Mouse (Mus musculus): ENCODE measurements around the gene Clstn1. TPM values are rescaled to one million over a fixed set of nuclear protein-coding genes. Genes with fewer than 3 reads are reported as not detected.
"Not testable (repeated sequence)": the region's sequence is repeated elsewhere in the genome, so short reads cannot be mapped to it uniquely, and the experiment has no call there.

Clstn1 gene
- polyA plus RNA-seq, 1 experiment from 2014 or later: 41.8 TPM

DNA sequence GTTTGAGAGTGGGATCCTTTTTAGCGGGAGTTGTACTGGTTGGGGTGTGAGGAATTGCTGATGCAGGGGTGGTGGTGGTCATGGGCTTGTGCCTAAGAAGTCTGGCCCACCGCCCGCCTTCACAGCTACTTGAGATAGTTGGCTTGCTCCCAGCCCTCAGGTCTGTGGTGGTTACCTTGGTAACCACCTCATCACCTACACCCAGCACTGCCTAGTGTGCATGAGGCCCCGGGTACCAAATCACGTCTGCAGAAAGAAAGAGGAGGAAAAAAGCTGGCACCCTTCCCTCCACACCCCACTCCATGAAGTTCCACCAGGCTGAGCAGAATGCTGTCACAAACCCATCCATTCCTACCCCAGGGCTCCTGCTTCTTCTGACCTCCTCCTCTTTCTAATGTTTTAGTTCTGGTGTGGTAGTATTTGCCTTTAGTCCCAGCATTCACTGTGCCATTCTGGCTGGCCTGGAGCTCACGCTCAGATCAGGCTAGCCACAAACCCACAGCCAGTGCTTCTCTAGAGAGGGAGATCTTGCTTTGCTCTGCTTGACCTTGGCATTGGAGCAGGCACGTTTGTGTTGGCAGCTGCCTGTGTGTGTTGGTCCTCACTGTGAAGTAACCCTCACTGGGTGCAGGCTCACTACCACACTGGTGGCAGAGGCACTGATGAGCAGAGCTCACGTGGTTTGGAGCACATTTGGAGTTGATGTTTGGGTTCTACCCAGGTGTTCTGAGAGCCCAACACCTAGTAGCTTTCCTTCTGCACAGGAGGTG lies 23.2 kb downstream of the Clstn1 start:
- H3K9ac ChIP-seq (ENCODE audit: low read length): no peak overlapping the region
- no peaks in the 10 kb centered on the region for H3K27me3 ChIP-seq (ENCODE audit: control insufficient read depth, insufficient read depth, low read length)
- WGBS: 77% methylated on average over 8 of the region's 8 CpGs
- H3K9me3 ChIP-seq (ENCODE audit: control insufficient read depth, low read length): no peaks in the 10 kb centered on the region; the same call in 1 of the 2 replicates
- DNase-seq (ENCODE audit: low spot score, missing footprints) (peak; percentile 69), ATAC-seq (ENCODE audit: low FRiP score) (no peak)
- H3K4me2 ChIP-seq: no peak overlapping the region
- H3K4me3 ChIP-seq (ENCODE audit: low read depth, low read length): no peak overlapping the region
- H3K27ac ChIP-seq (ENCODE audit: low read depth, low read length): no peak overlapping the region
- peaks cover 16% of the 10 kb centered on the region for H3K4me1 ChIP-seq (ENCODE audit: control insufficient read depth, insufficient read depth, low read length)
- no peaks in the 10 kb centered on the region for H3K36me3 ChIP-seq (ENCODE audit: control insufficient read depth, insufficient read depth, low read length)

DNA sequence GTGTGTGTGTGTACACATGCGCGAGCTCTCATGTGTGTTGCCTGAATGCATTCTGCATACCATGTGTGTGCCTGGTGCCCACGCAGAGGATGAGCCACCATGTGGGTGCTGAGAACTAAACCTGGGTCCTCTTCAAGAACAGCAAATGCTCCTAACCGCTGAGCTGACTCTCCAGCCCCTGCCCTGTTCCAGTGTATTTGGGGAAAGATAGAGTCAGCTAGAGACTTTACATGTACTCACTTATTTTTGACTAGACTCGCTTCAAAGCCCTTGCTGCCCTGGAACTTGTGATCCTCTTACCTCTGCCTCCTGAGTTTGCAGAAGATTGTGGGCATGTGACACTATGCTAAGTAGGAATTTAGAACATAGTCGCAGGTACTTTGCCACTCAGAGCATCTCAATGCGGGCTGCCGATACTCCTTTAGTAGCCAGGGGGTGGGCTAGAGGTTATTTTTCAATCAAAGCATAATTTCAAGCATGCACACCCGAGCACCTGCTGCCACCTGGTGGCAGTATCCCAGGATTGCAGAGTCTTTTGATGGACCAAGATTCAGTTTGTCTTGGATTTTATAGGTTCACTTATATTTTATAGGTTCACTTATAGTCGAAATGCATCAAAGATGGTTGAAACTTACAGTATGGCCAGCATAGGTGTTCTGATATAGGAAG lies 25.2 kb downstream of the Clstn1 start:
- H3K27me3 ChIP-seq (ENCODE audit: control insufficient read depth, insufficient read depth, low read length): no peaks in the 10 kb centered on the region
- no peak overlapping the region for H3K9ac ChIP-seq (ENCODE audit: low read length)
- DNase-seq (ENCODE audit: low spot score, missing footprints) (peak; percentile 94), ATAC-seq (ENCODE audit: low FRiP score) (no peak)
- H3K4me2 ChIP-seq: no peak overlapping the region
- H3K4me1 ChIP-seq (ENCODE audit: control insufficient read depth, insufficient read depth, low read length): peaks cover 14% of the 10 kb centered on the region
- WGBS: 53% methylated on average over 10 of the region's 10 CpGs
- no peaks in the 10 kb centered on the region for H3K36me3 ChIP-seq (ENCODE audit: control insufficient read depth, insufficient read depth, low read length)
- no peak overlapping the region for H3K27ac ChIP-seq (ENCODE audit: low read depth, low read length)
- no peaks in the 10 kb centered on the region; the same call in 1 of the 2 replicates for H3K9me3 ChIP-seq (ENCODE audit: control insufficient read depth, low read length)
- H3K4me3 ChIP-seq (ENCODE audit: low read depth, low read length): no peak overlapping the region

DNA sequence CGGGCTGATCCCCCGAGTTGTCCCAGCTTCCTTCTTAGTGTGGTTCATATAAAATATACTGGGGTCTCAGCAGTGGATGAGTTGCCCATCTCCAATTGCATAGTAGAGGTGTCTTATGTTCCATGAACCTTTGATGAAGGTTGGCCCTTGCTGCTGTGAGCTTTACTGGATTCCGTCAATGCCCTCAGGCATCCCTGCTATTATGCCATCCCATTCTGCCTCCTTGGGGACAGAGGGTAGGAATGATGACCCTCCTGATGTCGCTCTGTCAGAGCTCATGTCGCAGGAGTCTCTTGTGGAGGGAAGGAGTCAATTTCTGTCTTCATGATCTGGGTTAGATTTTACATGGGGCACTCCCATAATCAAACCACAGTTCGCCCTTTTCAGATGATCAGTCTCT lies 27.2 kb downstream of the Clstn1 start:
- not testable (repeated sequence) for H3K9ac ChIP-seq (ENCODE audit: low read length); H3K4me2 ChIP-seq; H3K27me3 ChIP-seq (ENCODE audit: control insufficient read depth, insufficient read depth, low read length); DNase-seq (ENCODE audit: low spot score, missing footprints); H3K36me3 ChIP-seq (ENCODE audit: control insufficient read depth, insufficient read depth, low read length); H3K4me3 ChIP-seq (ENCODE audit: low read depth, low read length); H3K4me1 ChIP-seq (ENCODE audit: control insufficient read depth, insufficient read depth, low read length); H3K9me3 ChIP-seq (ENCODE audit: control insufficient read depth, low read length); H3K27ac ChIP-seq (ENCODE audit: low read depth, low read length)
- 73% methylated on average over 6 of the region's 6 CpGs for WGBS
- 0 out of 2 replicates have a peak, but pooled peaks have one; percentile 42 for ATAC-seq (ENCODE audit: low FRiP score)

DNA sequence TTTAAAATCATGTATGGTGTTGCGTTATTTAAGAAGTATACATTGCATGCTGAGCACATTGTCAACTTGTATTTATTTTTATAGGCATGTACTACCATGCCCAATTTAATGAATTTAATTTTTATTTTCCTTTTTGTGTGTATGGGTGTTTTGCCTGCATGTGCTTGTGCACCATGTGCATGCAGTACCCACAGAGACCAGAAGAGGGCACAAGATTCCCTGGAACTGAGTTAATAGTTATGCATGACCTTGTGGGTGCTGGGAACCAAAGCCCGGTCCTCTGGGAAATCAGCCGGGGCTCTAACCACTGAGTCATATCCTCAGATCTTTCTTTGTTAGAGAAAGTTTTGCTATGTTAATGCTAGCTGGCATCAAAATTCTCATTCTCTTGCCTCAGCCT lies 28.6 kb downstream of the Clstn1 start:
- H3K4me3 ChIP-seq (ENCODE audit: low read depth, low read length): no peak overlapping the region
- no peak for DNase-seq (ENCODE audit: low spot score, missing footprints)
- 100% methylated on average over 3 of the region's 3 CpGs for WGBS
- H3K4me1 ChIP-seq (ENCODE audit: control insufficient read depth, insufficient read depth, low read length): no peaks in the 10 kb centered on the region
- H3K4me2 ChIP-seq: no peak overlapping the region
- no peak for ATAC-seq (ENCODE audit: low FRiP score)
- no peaks in the 10 kb centered on the region for H3K36me3 ChIP-seq (ENCODE audit: control insufficient read depth, insufficient read depth, low read length)
- H3K27me3 ChIP-seq (ENCODE audit: control insufficient read depth, insufficient read depth, low read length): no peaks in the 10 kb centered on the region
- H3K27ac ChIP-seq (ENCODE audit: low read depth, low read length): no peak overlapping the region
- H3K9me3 ChIP-seq (ENCODE audit: control insufficient read depth, low read length): no peaks in the 10 kb centered on the region; the same call in 1 of the 2 replicates
- no peak overlapping the region for H3K9ac ChIP-seq (ENCODE audit: low read length)

DNA sequence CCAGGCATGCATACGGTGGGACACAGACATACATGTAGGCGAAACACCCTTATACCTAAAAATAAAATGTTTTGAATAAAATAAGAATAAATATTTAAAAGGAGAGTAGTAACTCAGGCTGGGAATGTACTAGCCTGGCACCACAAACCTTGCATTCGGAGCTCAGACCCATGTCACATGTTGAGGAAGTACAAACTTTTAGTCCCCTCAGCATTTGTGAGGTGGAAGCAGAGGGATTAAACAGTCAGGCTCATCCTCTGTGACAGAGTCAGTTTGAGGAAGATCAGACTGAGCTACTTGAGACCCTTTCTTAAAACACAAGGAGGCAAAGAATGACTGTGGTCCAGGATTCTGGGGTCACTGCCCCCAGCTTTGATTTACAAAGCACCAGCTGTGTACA lies 30.7 kb downstream of the Clstn1 start:
- H3K4me1 ChIP-seq (ENCODE audit: control insufficient read depth, insufficient read depth, low read length): peaks cover 14% of the 10 kb centered on the region; the same call in 1 of the 2 replicates
- H3K4me3 ChIP-seq (ENCODE audit: low read depth, low read length); H3K9me3 ChIP-seq (ENCODE audit: control insufficient read depth, low read length); H3K27ac ChIP-seq (ENCODE audit: low read depth, low read length); H3K36me3 ChIP-seq (ENCODE audit: control insufficient read depth, insufficient read depth, low read length); H3K9ac ChIP-seq (ENCODE audit: low read length); H3K27me3 ChIP-seq (ENCODE audit: control insufficient read depth, insufficient read depth, low read length); ATAC-seq (ENCODE audit: low FRiP score); H3K4me2 ChIP-seq: not testable (repeated sequence)
- DNase-seq (ENCODE audit: low spot score, missing footprints): peak; percentile 64
- 88% methylated on average over 3 of the region's 3 CpGs for WGBS

DNA sequence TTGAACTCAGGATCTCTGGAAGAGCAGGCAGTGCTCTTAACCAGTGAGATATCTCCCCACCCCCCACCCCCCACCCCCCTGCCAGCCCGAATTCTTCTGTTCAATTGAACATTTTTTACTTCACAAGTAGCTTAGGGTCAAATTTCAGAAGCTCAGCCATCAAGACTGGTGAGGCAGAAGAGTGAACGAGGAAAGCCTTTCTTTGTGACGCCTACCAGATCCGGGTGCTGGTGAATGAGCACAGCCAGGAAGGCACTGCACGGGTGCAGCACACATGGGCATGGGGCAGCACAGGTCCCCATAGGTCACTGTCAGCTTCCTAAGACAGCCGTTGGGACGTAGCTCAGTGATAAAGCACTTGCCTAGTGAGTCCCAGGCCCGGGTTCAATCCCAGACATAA lies 33.7 kb downstream of the Clstn1 start:
- no peak for ATAC-seq (ENCODE audit: low FRiP score)
- no peak overlapping the region for H3K4me3 ChIP-seq (ENCODE audit: low read depth, low read length)
- no peaks in the 10 kb centered on the region for H3K36me3 ChIP-seq (ENCODE audit: control insufficient read depth, insufficient read depth, low read length)
- H3K27me3 ChIP-seq (ENCODE audit: control insufficient read depth, insufficient read depth, low read length): no peaks in the 10 kb centered on the region
- H3K4me1 ChIP-seq (ENCODE audit: control insufficient read depth, insufficient read depth, low read length): peaks cover 14% of the 10 kb centered on the region; the same call in 1 of the 2 replicates
- no peak for DNase-seq (ENCODE audit: low spot score, missing footprints)
- WGBS: 28% methylated on average over 8 of the region's 8 CpGs
- H3K9ac ChIP-seq (ENCODE audit: low read length): no peak overlapping the region
- H3K4me2 ChIP-seq: no peak overlapping the region
- no peaks in the 10 kb centered on the region for H3K9me3 ChIP-seq (ENCODE audit: control insufficient read depth, low read length)
- no peak overlapping the region for H3K27ac ChIP-seq (ENCODE audit: low read depth, low read length)

DNA sequence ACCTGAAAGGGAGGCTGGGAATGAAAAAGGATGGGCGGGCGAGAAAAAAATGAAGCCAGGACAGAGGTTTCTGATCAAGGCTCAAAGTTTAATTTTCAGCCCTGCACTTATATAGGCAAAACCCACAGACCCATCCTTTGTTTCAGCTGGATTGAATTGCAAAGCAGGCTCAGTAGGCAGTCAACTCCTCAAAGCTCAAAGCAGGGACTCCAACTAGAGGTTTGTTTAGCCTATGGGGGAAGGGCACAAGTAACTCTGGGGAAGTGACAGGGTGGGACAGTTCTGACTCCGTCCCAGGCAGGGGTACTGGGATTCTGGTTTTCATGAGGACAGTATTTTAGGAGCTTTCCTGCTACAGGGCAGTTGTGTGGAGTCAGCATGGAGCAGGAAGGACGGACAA lies 35.0 kb downstream of the Clstn1 start:
- H3K27ac ChIP-seq (ENCODE audit: low read depth, low read length): no peak overlapping the region
- H3K9ac ChIP-seq (ENCODE audit: low read length): no peak overlapping the region
- ATAC-seq (ENCODE audit: low FRiP score): no peak
- peaks cover 17% of the 10 kb centered on the region; the same call in 1 of the 2 replicates for H3K4me1 ChIP-seq (ENCODE audit: control insufficient read depth, insufficient read depth, low read length)
- H3K4me2 ChIP-seq: no peak overlapping the region
- no peaks in the 10 kb centered on the region for H3K27me3 ChIP-seq (ENCODE audit: control insufficient read depth, insufficient read depth, low read length)
- no peaks in the 10 kb centered on the region for H3K9me3 ChIP-seq (ENCODE audit: control insufficient read depth, low read length)
- WGBS: 44% methylated on average over 4 of the region's 4 CpGs
- H3K36me3 ChIP-seq (ENCODE audit: control insufficient read depth, insufficient read depth, low read length): no peaks in the 10 kb centered on the region
- no peak overlapping the region for H3K4me3 ChIP-seq (ENCODE audit: low read depth, low read length)
- no peak for DNase-seq (ENCODE audit: low spot score, missing footprints)

DNA sequence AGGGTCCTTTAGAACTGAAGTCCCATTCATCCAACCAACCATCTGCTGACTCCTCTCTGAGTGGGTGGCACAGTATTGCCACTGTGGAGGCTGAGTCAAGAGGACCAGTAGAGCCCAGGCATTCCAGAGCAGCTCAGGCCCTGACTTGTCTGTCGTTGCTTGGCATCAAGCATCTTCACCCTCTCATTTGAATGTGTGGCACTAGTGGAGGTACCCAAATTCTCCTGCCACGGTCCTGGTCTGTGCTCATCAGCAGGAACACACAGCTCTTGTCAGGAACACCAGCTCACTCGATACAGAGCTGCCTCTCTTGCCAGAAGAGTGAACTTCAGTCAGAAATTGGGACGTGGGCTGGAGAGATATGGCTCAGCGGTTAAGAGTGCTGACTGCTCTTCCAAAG lies 37.4 kb downstream of the Clstn1 start:
- H3K27ac ChIP-seq (ENCODE audit: low read depth, low read length): no peak overlapping the region
- WGBS: 90% methylated on average over 5 of the region's 5 CpGs
- DNase-seq (ENCODE audit: low spot score, missing footprints) (no peak), ATAC-seq (ENCODE audit: low FRiP score) (no peak)
- no peaks in the 10 kb centered on the region for H3K9me3 ChIP-seq (ENCODE audit: control insufficient read depth, low read length)
- peaks cover 23% of the 10 kb centered on the region for H3K4me1 ChIP-seq (ENCODE audit: control insufficient read depth, insufficient read depth, low read length)
- no peaks in the 10 kb centered on the region for H3K27me3 ChIP-seq (ENCODE audit: control insufficient read depth, insufficient read depth, low read length)
- H3K9ac ChIP-seq (ENCODE audit: low read length): no peak overlapping the region
- no peak overlapping the region for H3K4me3 ChIP-seq (ENCODE audit: low read depth, low read length)
- H3K36me3 ChIP-seq (ENCODE audit: control insufficient read depth, insufficient read depth, low read length): no peaks in the 10 kb centered on the region
- H3K4me2 ChIP-seq: no peak overlapping the region

DNA sequence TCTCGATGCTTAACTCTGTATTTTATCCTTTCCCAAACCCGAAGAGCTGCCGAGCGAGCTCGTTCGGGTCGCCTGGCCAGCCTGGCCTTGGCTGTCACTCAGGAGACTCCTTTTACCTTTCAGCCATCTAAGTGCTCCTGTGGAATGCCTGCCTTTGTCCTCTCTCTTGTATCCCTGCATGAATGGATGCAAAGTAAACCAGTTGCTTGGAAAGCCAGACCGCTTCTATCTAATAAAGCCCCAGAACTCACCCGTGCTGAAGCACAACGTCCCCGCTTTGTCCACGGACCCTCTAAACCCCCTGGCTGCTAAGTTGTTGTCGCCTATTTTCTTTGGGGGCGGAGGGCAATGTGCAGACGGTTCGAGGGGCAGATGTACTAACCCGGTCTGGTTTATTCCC lies 40.5 kb downstream of the Clstn1 start:
- H3K36me3 ChIP-seq (ENCODE audit: control insufficient read depth, insufficient read depth, low read length): no peaks in the 10 kb centered on the region; the same call in 1 of the 2 replicates
- peak overlapping the region; percentile 4; the same call in 1 of the 2 replicates for H3K9ac ChIP-seq (ENCODE audit: low read length)
- H3K4me1 ChIP-seq (ENCODE audit: control insufficient read depth, insufficient read depth, low read length): peaks cover 8% of the 10 kb centered on the region
- H3K4me2 ChIP-seq: no peak overlapping the region; the same call in 1 of the 2 replicates
- no peaks in the 10 kb centered on the region for H3K27me3 ChIP-seq (ENCODE audit: control insufficient read depth, insufficient read depth, low read length)
- H3K9me3 ChIP-seq (ENCODE audit: control insufficient read depth, low read length): no peaks in the 10 kb centered on the region
- WGBS: 44% methylated on average over 17 of the region's 17 CpGs
- H3K27ac ChIP-seq (ENCODE audit: low read depth, low read length): no peak overlapping the region
- H3K4me3 ChIP-seq (ENCODE audit: low read depth, low read length): no peak overlapping the region
- DNase-seq (ENCODE audit: low spot score, missing footprints) (no peak), ATAC-seq (ENCODE audit: low FRiP score) (0 out of 2 replicates have a peak, but pooled peaks have one; percentile 46)

Measured in midbrain, embryonic 11.5 days (tissue).